Mouse (Mus musculus) kidney, embryonic 14.5 days (tissue): ENCODE data around the gene Tead1. TPM values are rescaled to one million over a fixed set of nuclear protein-coding genes. Genes with fewer than 3 reads are reported as not detected.

ENCODE experiments used
- ATAC-seq: fragments of 200-750 bp; cut with Nextera tagmentation; 2 replicates; pipeline ENCODE4 v1.8.0; 2017; ENCODE audit warnings: moderate number of reproducible peaks, mild to moderate bottlenecking, moderate TSS enrichment, moderate library complexity; ENCODE audit not compliant: low FRiP score, low TSS enrichment
- H3K27ac ChIP-seq: fragments of 300-500 bp; sonication (generic); 2 replicates; pipeline ENCODE4 v1.5.1; 2014; ENCODE audit warnings: low read depth, mild to moderate bottlenecking, low read length, moderate library complexity, mixed read lengths
- H3K27me3 ChIP-seq: fragments of 300-500 bp; sonication (generic); 2 replicates; pipeline ENCODE4 v1.6.1; 2014; ENCODE audit warnings: mild to moderate bottlenecking, low read length; ENCODE audit not compliant: control insufficient read depth, insufficient read depth
- H3K36me3 ChIP-seq: fragments of 300-500 bp; sonication (generic); 2 replicates; pipeline ENCODE4 v1.6.1; 2014; ENCODE audit warnings: low read length, mixed read lengths; ENCODE audit not compliant: control insufficient read depth, insufficient read depth
- H3K4me1 ChIP-seq: fragments of 300-500 bp; sonication (generic); 2 replicates; pipeline ENCODE4 v1.6.1; 2014; ENCODE audit warnings: low read length, mixed read lengths; ENCODE audit not compliant: control insufficient read depth, insufficient read depth
- H3K4me2 ChIP-seq: fragments of 300-500 bp; sonication (generic); replicated peaks from 2 replicates; pipeline ENCODE4 v1.6.1; 2014; ENCODE audit warnings: low read depth, mild to moderate bottlenecking, low read length
- H3K4me3 ChIP-seq: fragments of 300-500 bp; sonication (generic); 2 replicates; pipeline ENCODE4 v1.5.1; 2014; ENCODE audit warnings: mild to moderate bottlenecking, low read length
- H3K9ac ChIP-seq: fragments of 300-500 bp; sonication (generic); 2 replicates; pipeline ENCODE4 v1.6.1; 2014; ENCODE audit warnings: low read depth, mild to moderate bottlenecking, low read length, moderate library complexity
- H3K9me3 ChIP-seq: fragments of 300-500 bp; sonication (generic); 2 replicates; pipeline ENCODE4 v1.6.1; 2016; ENCODE audit warnings: low read length; ENCODE audit not compliant: control insufficient read depth
- WGBS: fragments of 180-500 bp; shearing (Covaris S2); extraction: QIAGEN DNeasy Blood & Tissue Kit; methylation state at CpG from one replicate; pipeline ENCODE4 v1.1.7; 2014; 5-methylcytosine and 5-hydroxymethylcytosine counted together
- polyA plus RNA-seq: library from polyadenylated mRNA; unstranded; fragments of >200 nt; fragmentation: Nextera tagmentation; extraction: Ambion mirVana; gene quantifications from 2 replicates; pipeline ENCODE4 v1.2.1, GENCODE M21; 2014

Gene Tead1
- polyA plus RNA-seq, 1 experiment from 2014 or later, result 30.1 TPM

DNA sequence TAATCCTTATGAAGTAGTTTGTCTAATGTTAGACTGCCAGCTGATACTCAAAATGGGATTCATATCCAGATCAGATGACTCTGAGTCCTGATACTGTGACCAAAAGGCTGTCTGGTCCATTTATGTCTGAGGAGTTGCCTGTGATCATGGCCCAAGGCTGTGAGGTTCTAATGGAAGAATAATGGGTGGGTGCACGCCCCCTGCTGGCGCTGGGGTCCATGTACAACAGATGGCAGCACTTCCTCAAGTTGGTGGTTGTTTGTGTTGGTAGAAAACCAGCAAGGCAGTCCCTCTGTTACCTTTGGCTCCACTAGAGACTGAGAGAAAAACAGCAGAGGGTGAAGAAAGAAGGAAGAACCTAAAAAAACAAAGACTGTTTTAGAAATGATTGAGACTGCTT lies 186.6 kb downstream of the Tead1 start:
- peaks cover 6% of the 10 kb centered on the region; the same call in 1 of the 2 replicates for H3K4me1 ChIP-seq
- H3K4me3 ChIP-seq, result no peak overlapping the region
- H3K27ac ChIP-seq, result no peak overlapping the region
- H3K9ac ChIP-seq, result no peak overlapping the region
- no peak for ATAC-seq
- no peaks in the 10 kb centered on the region for H3K27me3 ChIP-seq
- H3K36me3 ChIP-seq, result peaks cover 45% of the 10 kb centered on the region
- no peaks in the 10 kb centered on the region for H3K9me3 ChIP-seq
- H3K4me2 ChIP-seq, result no peak overlapping the region
- WGBS, result 8% methylated on average over 2 of the region's 2 CpGs

DNA sequence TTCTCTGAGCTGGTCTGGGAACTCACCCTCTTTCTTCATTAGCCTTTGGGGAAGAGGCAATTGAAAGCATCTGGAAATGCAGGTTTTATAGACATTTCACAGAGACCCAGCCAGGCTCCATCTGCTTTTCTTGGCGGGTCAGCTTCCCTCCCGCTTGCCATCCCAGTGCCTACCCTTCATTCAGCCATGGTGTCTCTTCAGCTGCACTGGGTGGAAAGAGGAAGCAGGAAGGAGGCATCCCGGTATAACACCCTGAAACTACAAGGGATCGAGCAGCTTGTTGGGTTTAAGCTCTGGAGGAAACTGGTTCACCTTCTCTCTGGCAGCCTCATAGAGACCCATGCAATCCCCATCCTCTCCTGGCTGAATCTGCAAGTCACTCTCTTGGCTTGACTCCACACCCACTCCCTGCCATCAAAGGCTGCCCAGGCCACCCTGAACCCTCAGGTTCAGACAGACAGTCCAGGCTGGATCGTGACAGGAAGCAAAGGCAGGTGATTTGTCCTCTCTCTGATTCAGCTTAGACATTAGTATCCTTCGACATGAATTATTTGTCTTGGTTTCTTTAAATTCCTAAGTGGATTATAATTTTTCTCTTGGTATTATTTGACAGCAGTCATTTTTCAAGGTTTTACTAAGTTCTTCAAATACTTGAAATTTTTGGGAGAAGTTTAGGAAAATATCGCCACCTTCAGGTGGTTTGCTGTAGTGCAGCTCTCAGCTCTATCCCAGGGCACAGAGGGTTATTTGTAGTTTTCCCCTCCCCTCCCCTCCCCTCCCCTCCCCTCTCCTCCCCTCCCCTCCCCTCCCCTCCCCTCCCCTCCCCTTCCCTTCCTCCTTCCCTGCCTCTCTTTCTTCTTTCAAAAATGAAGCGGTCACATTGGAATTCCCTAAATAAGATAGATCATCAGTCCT lies 189.7 kb downstream of the Tead1 start:
- Histone ChIP-seq H3K27ac (no peak overlapping the region), H3K9me3 (no peaks in the 10 kb centered on the region), H3K4me3 (no peak overlapping the region), H3K27me3 (no peaks in the 10 kb centered on the region), H3K36me3 (peaks cover 22% of the 10 kb centered on the region), H3K4me2 (no peak overlapping the region), H3K4me1 (peaks cover 19% of the 10 kb centered on the region), H3K9ac (no peak overlapping the region)
- ATAC-seq, result no peak
- WGBS, result 47% methylated on average over 8 of the region's 8 CpGs

GRCm38 (mm10) chr7:112871752-112872151 lies 192.6 kb downstream of the Tead1 start:
- Histone ChIP-seq H3K27me3 (no peaks in the 10 kb centered on the region), H3K4me1 (peaks cover 32% of the 10 kb centered on the region), H3K9ac (no peak overlapping the region), H3K4me3 (no peak overlapping the region), H3K27ac (no peak overlapping the region), H3K36me3 (peaks cover 27% of the 10 kb centered on the region; the same call in 1 of the 2 replicates), H3K4me2 (no peak overlapping the region), H3K9me3 (no peaks in the 10 kb centered on the region)
- WGBS, result 92% methylated on average over 7 of the region's 7 CpGs
- no peak for ATAC-seq

GRCm38 (mm10) chr7:112872435-112873196 lies 193.5 kb downstream of the Tead1 start:
- WGBS, result 66% methylated on average over 9 of the region's 9 CpGs
- peaks cover 32% of the 10 kb centered on the region for H3K4me1 ChIP-seq
- peak; percentile 50 for ATAC-seq
- no peak overlapping the region for H3K9ac ChIP-seq
- no peak overlapping the region for H3K4me2 ChIP-seq
- H3K9me3 ChIP-seq, result no peaks in the 10 kb centered on the region
- H3K27ac ChIP-seq, result peak overlapping the region; percentile 34; the same call in 1 of the 2 replicates
- peaks cover 30% of the 10 kb centered on the region; the same call in 1 of the 2 replicates for H3K36me3 ChIP-seq
- no peaks in the 10 kb centered on the region for H3K27me3 ChIP-seq
- no peak overlapping the region for H3K4me3 ChIP-seq

DNA sequence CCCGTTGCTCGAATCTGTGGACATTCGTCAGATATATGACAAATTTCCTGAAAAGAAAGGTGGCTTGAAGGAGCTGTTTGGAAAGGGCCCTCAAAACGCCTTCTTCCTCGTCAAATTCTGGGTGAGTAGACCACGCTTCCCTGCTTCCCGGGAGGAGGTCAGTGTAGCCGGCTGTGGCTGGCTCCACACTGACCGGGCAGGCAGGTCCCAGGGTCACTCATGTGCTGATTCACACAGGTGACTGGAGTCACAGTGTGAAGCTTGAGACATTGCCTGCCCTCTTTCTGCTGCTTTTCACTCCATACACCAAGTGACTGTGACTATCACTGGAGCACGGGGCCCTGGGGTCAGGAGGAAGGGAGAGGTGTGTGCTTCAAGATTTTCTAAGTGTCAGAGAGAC lies 197.0 kb downstream of the Tead1 start:
- peaks cover 32% of the 10 kb centered on the region for H3K36me3 ChIP-seq
- WGBS, result 51% methylated on average over 10 of the region's 10 CpGs
- ATAC-seq, result no peak

GRCm38 (mm10) chr7:112883791-112884274 lies 204.7 kb downstream of the Tead1 start:
- ATAC-seq, result peak; percentile 78
- Histone ChIP-seq H3K4me1 (peaks cover 22% of the 10 kb centered on the region), H3K27ac (peak overlapping the region; percentile 47), H3K4me3 (no peak overlapping the region), H3K9ac (no peak overlapping the region), H3K9me3 (no peaks in the 10 kb centered on the region), H3K27me3 (no peaks in the 10 kb centered on the region), H3K36me3 (peaks cover under 1% of the 10 kb centered on the region; the same call in 1 of the 2 replicates), H3K4me2 (no peak overlapping the region)
- 34% methylated on average over 8 of the region's 8 CpGs for WGBS

More for the DNA sequence above, 197.0 kb downstream of the Tead1 start:
- H3K4me1 ChIP-seq, result peaks cover 26% of the 10 kb centered on the region
- H3K9ac ChIP-seq, result no peak overlapping the region
- H3K4me3 ChIP-seq, result no peak overlapping the region
- H3K27ac ChIP-seq, result no peak overlapping the region
- H3K9me3 ChIP-seq, result no peaks in the 10 kb centered on the region
- no peak overlapping the region for H3K4me2 ChIP-seq
- no peaks in the 10 kb centered on the region for H3K27me3 ChIP-seq

GRCm38 (mm10) chr7:112885546-112885945 lies 206.4 kb downstream of the Tead1 start:
- ATAC-seq, result no peak
- Histone ChIP-seq H3K27me3 (no peaks in the 10 kb centered on the region), H3K4me2 (no peak overlapping the region), H3K4me3 (no peak overlapping the region), H3K9ac (no peak overlapping the region), H3K9me3 (no peaks in the 10 kb centered on the region), H3K4me1 (peaks cover 22% of the 10 kb centered on the region), H3K36me3 (peaks cover 4% of the 10 kb centered on the region; the same call in 1 of the 2 replicates), H3K27ac (no peak overlapping the region)
- WGBS, result 43% methylated on average over 8 of the region's 8 CpGs

DNA sequence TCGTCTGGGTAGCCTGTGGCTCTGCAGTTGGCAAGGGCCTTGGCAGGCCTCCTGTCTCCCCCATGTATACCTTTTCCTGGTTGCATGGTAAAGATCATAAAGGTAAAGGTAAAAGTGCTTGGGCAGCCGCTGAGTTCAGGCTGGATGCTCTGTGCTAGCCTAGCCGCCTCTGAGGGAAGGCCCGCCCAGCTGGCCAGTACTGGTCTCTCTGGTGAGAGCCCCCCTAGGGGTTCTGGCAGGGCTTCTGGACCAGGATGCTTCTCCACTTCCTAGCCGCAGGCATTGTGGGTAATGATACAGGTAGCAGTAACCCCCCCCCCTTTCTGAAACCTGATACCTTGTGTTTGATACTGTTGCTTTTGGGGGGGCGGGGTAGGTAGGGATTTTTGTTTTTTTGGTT lies 212.8 kb downstream of the Tead1 start:
- Histone ChIP-seq H3K4me3 (no peak overlapping the region), H3K36me3 (peaks cover 32% of the 10 kb centered on the region), H3K9me3 (no peaks in the 10 kb centered on the region), H3K27me3 (no peaks in the 10 kb centered on the region), H3K9ac (no peak overlapping the region), H3K4me1 (no peaks in the 10 kb centered on the region), H3K27ac (no peak overlapping the region), H3K4me2 (no peak overlapping the region)
- 77% methylated on average over 6 of the region's 6 CpGs for WGBS
- peak; percentile 66; the same call in 1 of the 2 replicates for ATAC-seq
